Mouse (Mus musculus) liver, postnatal 0 days (tissue): ENCODE results near the gene Agfg2.

ENCODE experiments used
- CTCF ChIP-seq: sonication (generic); IDR thresholded peaks from 2 replicates; pipeline ENCODE4 v1.5.1; 2016; ENCODE audit warnings: antibody characterized with exemption, low read depth
- EP300 ChIP-seq: IDR thresholded peaks from 2 replicates; pipeline ENCODE4 v1.6.1; 2016; ENCODE audit warnings: antibody characterized with exemption, low read depth, mild to moderate bottlenecking

DNA sequence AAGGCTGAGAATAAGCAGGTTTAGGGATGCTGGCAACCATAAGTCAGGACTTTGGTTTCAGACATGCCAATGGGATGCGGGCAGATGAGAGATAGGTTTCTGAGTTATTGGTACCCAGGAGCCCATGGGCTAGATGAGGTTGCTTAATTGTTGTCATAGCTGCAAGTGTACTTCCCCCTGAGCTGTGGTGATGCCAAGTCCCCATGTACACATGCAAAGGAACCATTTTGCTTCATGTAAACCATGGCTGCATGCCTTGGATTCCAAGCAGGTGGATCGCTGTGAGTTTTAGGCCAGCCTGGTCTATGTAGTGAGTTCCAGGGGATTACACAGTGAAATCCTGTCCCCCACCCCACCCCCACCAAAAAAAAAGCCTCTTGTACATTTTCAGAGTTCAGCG is 1.1 kb upstream of the Agfg2 start:
- TF ChIP-seq CTCF (no peak), EP300 (no peak)
